Mouse (Mus musculus): ENCODE measurements at regions not wholly inside any gene's neighbourhood (a gene's known extent, or its start where the extent isn't known, plus 50 kb on each side); places are given as distances from the start of the nearest gene placed in this dataset.

GRCm38 (mm10) chr3:33391765-33392540, 248.9 kb upstream of the Pex5l start:
- Histone ChIP-seq H3K4me2 (ENCODE audit: low read depth) (no peak overlapping the region), H3K9me3 (ENCODE audit: control insufficient read depth, low read length) (no peaks in the 10 kb centered on the region), H3K36me3 (ENCODE audit: control insufficient read depth, insufficient read depth, low read length) (no peaks in the 10 kb centered on the region), H3K4me3 (ENCODE audit: low read depth, low read length) (no peak overlapping the region), H3K27ac (ENCODE audit: low read depth, low read length) (no peak overlapping the region), H3K9ac (ENCODE audit: low read length) (no peak overlapping the region), H3K27me3 (ENCODE audit: control insufficient read depth, insufficient read depth, low read length) (no peaks in the 10 kb centered on the region), H3K4me1 (ENCODE audit: control insufficient read depth, insufficient read depth, low read length) (no peaks in the 10 kb centered on the region)
- ATAC-seq (ENCODE audit: insufficient read depth, low FRiP score, low TSS enrichment) = no peak
- whole genome bisulfite sequencing = 92% methylated on average over 4 of the region's 4 CpGs
- no peak for DNase-seq (ENCODE audit: low spot score)

GRCm38 (mm10) chr3:33388171-33388570, 245.1 kb upstream of the Pex5l start:
- no peaks in the 10 kb centered on the region for H3K27me3 ChIP-seq (ENCODE audit: control insufficient read depth, insufficient read depth, low read length)
- H3K36me3 ChIP-seq (ENCODE audit: control insufficient read depth, insufficient read depth, low read length) = no peaks in the 10 kb centered on the region
- DNase-seq (ENCODE audit: low spot score) = no peak
- no peak overlapping the region for H3K9ac ChIP-seq (ENCODE audit: low read length)
- no peaks in the 10 kb centered on the region for H3K4me1 ChIP-seq (ENCODE audit: control insufficient read depth, insufficient read depth, low read length)
- no peak for ATAC-seq (ENCODE audit: insufficient read depth, low FRiP score, low TSS enrichment)
- no peaks in the 10 kb centered on the region for H3K9me3 ChIP-seq (ENCODE audit: control insufficient read depth, low read length)
- WGBS = 61% methylated on average over 1 of the region's 1 CpGs
- H3K27ac ChIP-seq (ENCODE audit: low read depth, low read length) = no peak overlapping the region
- no peak overlapping the region for H3K4me3 ChIP-seq (ENCODE audit: low read depth, low read length)
- no peak overlapping the region for H3K4me2 ChIP-seq (ENCODE audit: low read depth)

DNA sequence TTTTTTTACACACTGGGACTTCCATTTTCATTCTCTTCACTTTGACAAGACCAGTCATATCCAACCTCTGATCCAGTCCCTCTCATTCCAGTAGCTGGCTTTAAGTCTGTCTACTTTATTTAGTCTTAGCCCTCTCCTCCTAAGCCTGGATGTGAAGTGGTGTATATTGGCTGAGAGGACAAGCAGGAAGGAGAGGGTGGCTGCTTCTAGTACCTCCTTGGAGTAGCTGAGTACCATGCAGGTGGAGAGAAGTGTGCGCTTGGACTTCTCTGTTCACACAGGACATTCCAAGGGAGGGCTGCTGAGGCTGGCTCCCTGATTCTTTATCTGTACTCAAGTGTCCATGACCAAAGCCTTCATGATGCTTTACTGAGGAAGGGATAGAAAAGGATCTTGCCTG, 240.6 kb upstream of the Pex5l start:
- H3K4me2 ChIP-seq (ENCODE audit: low read depth) = no peak overlapping the region
- no peaks in the 10 kb centered on the region for H3K9me3 ChIP-seq (ENCODE audit: control insufficient read depth, low read length)
- ATAC-seq (ENCODE audit: insufficient read depth, low FRiP score, low TSS enrichment) = no peak
- no peak for DNase-seq (ENCODE audit: low spot score)
- H3K36me3 ChIP-seq (ENCODE audit: control insufficient read depth, insufficient read depth, low read length) = no peaks in the 10 kb centered on the region
- H3K9ac ChIP-seq (ENCODE audit: low read length) = no peak overlapping the region
- H3K4me3 ChIP-seq (ENCODE audit: low read depth, low read length) = no peak overlapping the region
- H3K27ac ChIP-seq (ENCODE audit: low read depth, low read length) = no peak overlapping the region
- no peaks in the 10 kb centered on the region for H3K27me3 ChIP-seq (ENCODE audit: control insufficient read depth, insufficient read depth, low read length)
- H3K4me1 ChIP-seq (ENCODE audit: control insufficient read depth, insufficient read depth, low read length) = no peaks in the 10 kb centered on the region
- 90% methylated on average over 1 of the region's 1 CpGs for WGBS

GRCm38 (mm10) chr3:33379604-33380003, 236.6 kb upstream of the Pex5l start:
- WGBS = 77% methylated on average over 2 of the region's 2 CpGs
- no peaks in the 10 kb centered on the region for H3K36me3 ChIP-seq (ENCODE audit: control insufficient read depth, insufficient read depth, low read length)
- H3K4me2 ChIP-seq (ENCODE audit: low read depth) = no peak overlapping the region
- ATAC-seq (ENCODE audit: insufficient read depth, low FRiP score, low TSS enrichment) = no peak
- no peak for DNase-seq (ENCODE audit: low spot score)
- H3K4me1 ChIP-seq (ENCODE audit: control insufficient read depth, insufficient read depth, low read length) = no peaks in the 10 kb centered on the region
- no peak overlapping the region for H3K27ac ChIP-seq (ENCODE audit: low read depth, low read length)
- H3K9me3 ChIP-seq (ENCODE audit: control insufficient read depth, low read length) = no peaks in the 10 kb centered on the region
- H3K9ac ChIP-seq (ENCODE audit: low read length) = no peak overlapping the region
- no peaks in the 10 kb centered on the region for H3K27me3 ChIP-seq (ENCODE audit: control insufficient read depth, insufficient read depth, low read length)
- no peak overlapping the region for H3K4me3 ChIP-seq (ENCODE audit: low read depth, low read length)

GRCm38 (mm10) chr3:33375161-33375560, 232.1 kb upstream of the Pex5l start:
- Histone ChIP-seq H3K9me3 (ENCODE audit: control insufficient read depth, low read length) (no peaks in the 10 kb centered on the region), H3K4me3 (ENCODE audit: low read depth, low read length) (no peak overlapping the region), H3K36me3 (ENCODE audit: control insufficient read depth, insufficient read depth, low read length) (no peaks in the 10 kb centered on the region), H3K27me3 (ENCODE audit: control insufficient read depth, insufficient read depth, low read length) (no peaks in the 10 kb centered on the region), H3K4me1 (ENCODE audit: control insufficient read depth, insufficient read depth, low read length) (no peaks in the 10 kb centered on the region), H3K4me2 (ENCODE audit: low read depth) (no peak overlapping the region), H3K27ac (ENCODE audit: low read depth, low read length) (no peak overlapping the region), H3K9ac (ENCODE audit: low read length) (no peak overlapping the region)
- DNase-seq (ENCODE audit: low spot score) (no peak), ATAC-seq (ENCODE audit: insufficient read depth, low FRiP score, low TSS enrichment) (no peak)
- 90% methylated on average over 3 of the region's 3 CpGs for WGBS

- no peak overlapping the region for H3K4me2 ChIP-seq (ENCODE audit: low read depth)
- DNase-seq (ENCODE audit: low spot score) = no peak
- no peak overlapping the region for H3K27ac ChIP-seq (ENCODE audit: low read depth, low read length)
- no peaks in the 10 kb centered on the region for H3K9me3 ChIP-seq (ENCODE audit: control insufficient read depth, low read length)
- ATAC-seq (ENCODE audit: insufficient read depth, low FRiP score, low TSS enrichment) = no peak
- no peak overlapping the region for H3K9ac ChIP-seq (ENCODE audit: low read length)
- WGBS = 68% methylated on average over 1 of the region's 1 CpGs
- no peaks in the 10 kb centered on the region for H3K27me3 ChIP-seq (ENCODE audit: control insufficient read depth, insufficient read depth, low read length)
- no peaks in the 10 kb centered on the region for H3K36me3 ChIP-seq (ENCODE audit: control insufficient read depth, insufficient read depth, low read length)
- H3K4me3 ChIP-seq (ENCODE audit: low read depth, low read length) = no peak overlapping the region
- H3K4me1 ChIP-seq (ENCODE audit: control insufficient read depth, insufficient read depth, low read length) = no peaks in the 10 kb centered on the region
Measured at GRCm38 (mm10) chr3:33372806-33373205, 229.8 kb upstream of the Pex5l start.

DNA sequence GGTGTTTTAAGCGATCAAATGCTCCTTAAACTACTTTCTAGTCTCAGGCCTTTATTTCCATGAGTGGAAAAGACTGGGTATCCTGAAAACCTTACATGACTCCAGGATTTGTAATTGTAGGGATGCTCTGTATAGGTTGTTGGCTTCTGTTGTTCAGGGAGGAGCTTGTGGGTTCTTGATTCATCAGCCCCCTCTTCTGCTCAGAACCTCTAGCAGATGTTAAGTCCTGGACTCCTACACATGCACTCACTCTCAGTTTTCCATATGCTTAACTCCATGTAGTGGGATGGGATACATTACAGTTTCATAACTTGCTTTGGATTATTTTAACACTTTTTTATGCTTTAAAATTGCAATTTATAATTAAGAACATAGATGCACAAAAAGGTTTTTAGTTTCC, 220.5 kb upstream of the Pex5l start:
- DNase-seq (ENCODE audit: low spot score) (no peak), ATAC-seq (ENCODE audit: insufficient read depth, low FRiP score, low TSS enrichment) (no peak)
- no peaks in the 10 kb centered on the region for H3K9me3 ChIP-seq (ENCODE audit: control insufficient read depth, low read length)
- no peak overlapping the region for H3K9ac ChIP-seq (ENCODE audit: low read length)
- H3K4me3 ChIP-seq (ENCODE audit: low read depth, low read length) = no peak overlapping the region
- no peak overlapping the region for H3K4me2 ChIP-seq (ENCODE audit: low read depth)
- H3K36me3 ChIP-seq (ENCODE audit: control insufficient read depth, insufficient read depth, low read length) = no peaks in the 10 kb centered on the region
- WGBS = 89% methylated on average over 1 of the region's 1 CpGs
- H3K4me1 ChIP-seq (ENCODE audit: control insufficient read depth, insufficient read depth, low read length) = no peaks in the 10 kb centered on the region
- H3K27ac ChIP-seq (ENCODE audit: low read depth, low read length) = no peak overlapping the region
- no peaks in the 10 kb centered on the region for H3K27me3 ChIP-seq (ENCODE audit: control insufficient read depth, insufficient read depth, low read length)

DNA sequence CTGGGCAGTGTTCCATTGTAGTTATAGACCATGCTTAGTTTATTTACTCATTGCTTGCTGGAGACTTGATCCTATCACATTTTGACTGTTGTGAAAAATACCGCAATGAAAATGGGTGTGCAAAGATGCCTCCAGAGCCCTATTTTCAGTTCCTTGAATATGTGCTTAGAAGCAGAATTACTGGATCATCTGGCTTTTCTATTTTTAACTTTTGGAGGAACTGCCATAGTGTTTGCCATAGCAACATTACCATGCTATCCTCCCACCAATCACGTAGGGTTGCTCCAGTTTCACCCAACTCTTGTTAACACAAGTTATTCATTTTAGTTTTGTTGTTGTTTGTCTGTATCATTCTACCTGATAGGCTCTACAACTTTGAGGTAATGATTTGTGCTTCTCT, 217.0 kb upstream of the Pex5l start:
- Histone ChIP-seq H3K27ac (ENCODE audit: low read depth, low read length) (no peak overlapping the region), H3K9ac (ENCODE audit: low read length) (no peak overlapping the region), H3K27me3 (ENCODE audit: control insufficient read depth, insufficient read depth, low read length) (no peaks in the 10 kb centered on the region), H3K4me2 (ENCODE audit: low read depth) (no peak overlapping the region), H3K36me3 (ENCODE audit: control insufficient read depth, insufficient read depth, low read length) (no peaks in the 10 kb centered on the region), H3K9me3 (ENCODE audit: control insufficient read depth, low read length) (no peaks in the 10 kb centered on the region), H3K4me3 (ENCODE audit: low read depth, low read length) (no peak overlapping the region), H3K4me1 (ENCODE audit: control insufficient read depth, insufficient read depth, low read length) (no peaks in the 10 kb centered on the region)
- DNase-seq (ENCODE audit: low spot score) (no peak), ATAC-seq (ENCODE audit: insufficient read depth, low FRiP score, low TSS enrichment) (no peak)
- WGBS = 97% methylated on average over 2 of the region's 2 CpGs

GRCm38 (mm10) chr3:33353860-33354259, 210.8 kb upstream of the Pex5l start:
- H3K27ac ChIP-seq (ENCODE audit: low read depth, low read length) = no peak overlapping the region
- no peaks in the 10 kb centered on the region for H3K9me3 ChIP-seq (ENCODE audit: control insufficient read depth, low read length)
- no peak overlapping the region for H3K9ac ChIP-seq (ENCODE audit: low read length)
- DNase-seq (ENCODE audit: low spot score) (no peak), ATAC-seq (ENCODE audit: insufficient read depth, low FRiP score, low TSS enrichment) (no peak)
- H3K27me3 ChIP-seq (ENCODE audit: control insufficient read depth, insufficient read depth, low read length) = no peaks in the 10 kb centered on the region
- H3K4me2 ChIP-seq (ENCODE audit: low read depth) = no peak overlapping the region
- H3K4me3 ChIP-seq (ENCODE audit: low read depth, low read length) = no peak overlapping the region
- H3K36me3 ChIP-seq (ENCODE audit: control insufficient read depth, insufficient read depth, low read length) = no peaks in the 10 kb centered on the region
- no peaks in the 10 kb centered on the region for H3K4me1 ChIP-seq (ENCODE audit: control insufficient read depth, insufficient read depth, low read length)
- 93% methylated on average over 2 of the region's 2 CpGs for WGBS

Data from neural tube, embryonic 11.5 days (tissue).